Mouse (Mus musculus) megakaryocyte, embryonic 14.5 days (primary cell): ENCODE data around the gene Phactr4. TPM values are rescaled to one million over a fixed set of nuclear protein-coding genes. Genes with fewer than 3 reads are reported as not detected.
"Not testable (repeated sequence)": the region's sequence is repeated elsewhere in the genome, so short reads cannot be mapped to it uniquely, and the experiment has no call there.

Experiments used
- H3K27me3 ChIP-seq: replicated peaks from 2 replicates; pipeline ENCODE3; 2012; ENCODE audit warnings: inconsistent platforms
- H3K36me3 ChIP-seq: replicated peaks from 2 replicates; pipeline ENCODE3; 2012; ENCODE audit warnings: low read length, inconsistent platforms, mixed read lengths
- H3K4me1 ChIP-seq: 2 replicates; pipeline ENCODE4 v1.6.1; 2012; ENCODE audit warnings: inconsistent platforms
- H3K4me3 ChIP-seq: replicated peaks from 2 replicates; pipeline ENCODE3; 2012; ENCODE audit warnings: moderate library complexity, mild to moderate bottlenecking, inconsistent platforms
- H3K9me3 ChIP-seq: 2 replicates; pipeline ENCODE4 v1.6.1; 2012; ENCODE audit warnings: inconsistent platforms
- FLI1 ChIP-seq: IDR thresholded peaks from 2 replicates; pipeline ENCODE4 v1.6.1; 2012; ENCODE audit warnings: low read length, inconsistent platforms, mixed read lengths
- GATA1 ChIP-seq: IDR thresholded peaks from 3 replicates; pipeline ENCODE4 v1.6.1; 2012; ENCODE audit warnings: mixed read lengths, low read length, inconsistent platforms, borderline replicate concordance
- polyA plus RNA-seq: library from polyadenylated mRNA; stranded (reverse); fragments of >175 nt; gene quantifications from 2 replicates; pipeline ENCODE4 v1.2.3, GENCODE M21; 2012; ENCODE audit warnings: low replicate concordance; ENCODE audit not compliant: insufficient read depth

Gene Phactr4
- polyA plus RNA-seq, 1 experiment, result 2.1 TPM

GRCm38 (mm10) chr4:132415966-132416365 is 6.3 kb downstream of the Phactr4 start:
- TF ChIP-seq GATA1, result no peak
- TF ChIP-seq FLI1, result no peak
- Histone ChIP-seq H3K4me1 (peaks cover 50% of the 10 kb centered on the region), H3K9me3 (no peaks in the 10 kb centered on the region), H3K36me3 (peaks cover 18% of the 10 kb centered on the region), H3K27me3 (no peaks in the 10 kb centered on the region), H3K4me3 (no peak overlapping the region)

DNA sequence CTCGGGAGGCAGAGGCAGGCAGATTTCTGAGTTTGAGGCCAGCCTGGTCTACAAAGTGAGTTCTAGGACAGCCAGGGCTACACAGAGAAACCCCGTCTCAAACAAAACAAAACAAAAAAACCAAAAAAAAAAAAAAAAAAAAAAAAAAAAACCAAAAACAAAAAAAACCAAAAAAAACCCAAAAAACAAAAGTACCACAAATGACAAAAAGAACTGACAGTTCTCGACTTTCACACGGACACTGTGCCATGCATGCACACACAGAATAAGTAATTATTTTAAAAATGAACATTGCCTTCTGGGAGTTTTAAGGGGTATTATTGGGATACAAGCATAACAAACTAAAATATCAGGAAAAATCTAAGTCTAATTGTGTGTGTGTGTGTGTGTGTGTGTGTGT is 9.0 kb downstream of the Phactr4 start:
- peaks cover 52% of the 10 kb centered on the region for H3K4me1 ChIP-seq

DNA sequence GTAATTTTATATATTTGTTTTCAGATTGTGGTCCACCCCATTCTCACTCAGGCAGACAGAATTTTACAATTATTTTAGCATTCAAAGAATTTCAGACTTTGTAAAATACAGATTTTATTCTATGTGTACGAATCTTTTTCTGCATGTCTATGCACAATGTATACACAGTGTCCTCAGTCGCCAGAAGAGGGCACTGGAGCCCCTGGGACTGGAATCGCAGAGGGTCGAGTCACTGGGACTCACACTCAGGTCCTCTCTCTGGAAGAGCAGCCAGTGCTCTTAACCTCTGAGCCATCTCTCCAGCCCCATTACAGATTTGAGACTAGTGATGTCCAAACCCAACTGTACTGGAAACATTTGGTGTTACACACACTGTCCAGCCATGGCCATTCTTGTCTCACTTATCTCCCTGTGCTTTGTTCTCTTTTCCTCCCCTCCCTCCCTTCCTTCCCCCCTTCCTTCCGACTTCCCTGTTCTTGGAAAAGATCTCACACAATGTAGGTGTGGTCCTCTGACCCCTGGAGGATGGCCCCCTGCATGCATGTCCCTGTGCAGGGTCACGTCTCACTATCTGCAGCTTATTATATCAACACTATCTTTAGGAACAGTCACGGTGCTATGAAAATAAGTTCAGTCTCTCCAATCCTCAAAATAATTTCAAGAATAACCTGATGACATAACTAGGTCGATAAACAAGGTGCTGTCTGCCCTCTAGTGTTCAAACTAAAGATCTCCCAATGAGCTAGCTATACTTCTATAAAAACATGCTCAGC is 10.8 kb downstream of the Phactr4 start:
- Histone ChIP-seq H3K4me3 (peak overlapping the region; percentile 74), H3K27me3 (no peaks in the 10 kb centered on the region), H3K36me3 (peaks cover 19% of the 10 kb centered on the region), H3K9me3 (no peaks in the 10 kb centered on the region), H3K4me1 (peaks cover 49% of the 10 kb centered on the region)
- TF ChIP-seq FLI1 (no peak), GATA1 (no peak)

More for the DNA sequence above, 9.0 kb downstream of the Phactr4 start:
- not testable (repeated sequence) for H3K4me3 ChIP-seq, H3K9me3 ChIP-seq, H3K27me3 ChIP-seq
- H3K36me3 ChIP-seq, result peaks cover 19% of the 10 kb centered on the region

DNA sequence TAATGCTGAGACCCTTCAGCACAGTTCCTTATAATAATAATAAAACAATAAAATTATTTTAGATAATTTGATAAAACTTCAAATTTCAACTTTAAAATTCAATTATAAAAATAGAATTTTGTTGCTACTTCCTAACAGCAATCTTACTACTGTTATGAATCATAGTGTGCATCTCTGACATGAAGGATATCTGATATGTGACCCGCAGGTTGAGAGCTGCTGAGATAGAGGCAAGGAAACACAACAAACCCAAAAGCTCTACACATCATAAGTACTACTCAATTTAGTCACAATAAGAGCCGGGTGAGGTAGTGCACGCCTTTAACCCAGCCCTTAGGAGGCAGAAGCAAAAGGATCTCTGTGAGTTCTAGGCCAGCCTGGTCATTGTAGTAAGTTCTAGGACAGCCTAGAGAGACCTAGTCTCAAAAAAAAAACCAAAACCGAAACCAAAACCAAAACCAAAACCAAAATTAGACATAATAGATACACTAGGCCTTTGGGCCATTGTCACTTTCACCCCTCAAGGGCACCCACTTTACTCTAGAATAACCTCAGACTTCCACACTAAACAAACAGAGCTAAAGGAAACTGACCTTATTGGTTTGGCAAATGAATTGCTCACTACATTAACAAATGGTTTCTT is 12.6 kb downstream of the Phactr4 start:
- Histone ChIP-seq H3K9me3 (no peaks in the 10 kb centered on the region), H3K27me3 (no peaks in the 10 kb centered on the region), H3K4me1 (peaks cover 41% of the 10 kb centered on the region), H3K4me3 (no peak overlapping the region), H3K36me3 (peaks cover 24% of the 10 kb centered on the region)
- TF ChIP-seq FLI1 (no peak), GATA1 (no peak)

GRCm38 (mm10) chr4:132406393-132407189 is 15.7 kb downstream of the Phactr4 start:
- TF ChIP-seq GATA1 (no peak), FLI1 (no peak)
- Histone ChIP-seq H3K4me3 (no peak overlapping the region), H3K9me3 (no peaks in the 10 kb centered on the region), H3K4me1 (peaks cover 38% of the 10 kb centered on the region), H3K27me3 (no peaks in the 10 kb centered on the region), H3K36me3 (peaks cover 15% of the 10 kb centered on the region)

GRCm38 (mm10) chr4:132404588-132404987 is 17.7 kb downstream of the Phactr4 start:
- TF ChIP-seq FLI1 (no peak), GATA1 (no peak)
- Histone ChIP-seq H3K4me1 (peaks cover 23% of the 10 kb centered on the region), H3K9me3 (no peaks in the 10 kb centered on the region), H3K4me3 (no peak overlapping the region), H3K36me3 (peaks cover 14% of the 10 kb centered on the region), H3K27me3 (no peaks in the 10 kb centered on the region)

DNA sequence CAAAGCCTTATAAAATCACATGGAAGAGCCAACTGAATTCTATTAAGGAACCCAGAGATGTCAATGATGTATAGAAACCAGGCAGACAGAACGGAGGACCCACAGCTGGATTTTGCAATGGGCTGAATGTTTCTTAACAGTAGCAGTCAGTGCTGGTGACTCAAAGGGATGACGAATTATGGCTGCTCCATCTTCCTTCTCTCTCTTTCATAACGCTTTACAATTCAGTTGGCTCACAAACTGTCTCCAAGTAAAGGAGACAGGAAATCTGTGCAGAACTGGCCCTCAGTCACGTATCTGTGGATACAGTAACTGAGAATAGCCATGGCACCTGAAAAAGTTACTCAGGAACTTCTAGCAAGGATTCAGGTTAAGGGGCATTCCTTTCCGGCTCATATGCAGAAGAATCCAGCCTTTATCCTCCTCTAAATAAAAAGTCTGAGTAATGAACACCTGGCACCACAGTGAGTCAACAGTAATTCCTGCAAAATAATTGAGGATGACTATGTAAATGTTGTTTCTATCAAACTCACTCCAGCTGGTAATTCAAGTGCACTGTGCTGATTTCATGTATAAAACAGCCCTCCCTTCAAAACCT is 19.1 kb downstream of the Phactr4 start:
- H3K4me3 ChIP-seq, result no peak overlapping the region
- H3K9me3 ChIP-seq, result no peaks in the 10 kb centered on the region
- no peak for TF ChIP-seq GATA1
- TF ChIP-seq FLI1, result no peak
- peaks cover 14% of the 10 kb centered on the region for H3K36me3 ChIP-seq
- H3K27me3 ChIP-seq, result no peaks in the 10 kb centered on the region
- peaks cover 26% of the 10 kb centered on the region for H3K4me1 ChIP-seq

- Histone ChIP-seq H3K27me3 (no peaks in the 10 kb centered on the region), H3K36me3 (peaks cover 14% of the 10 kb centered on the region)
Observed at GRCm38 (mm10) chr4:132401016-132401415, 21.3 kb downstream of the Phactr4 start.

GRCm38 (mm10) chr4:132398863-132399262 is 23.4 kb downstream of the Phactr4 start:
- TF ChIP-seq FLI1, result no peak
- no peak for TF ChIP-seq GATA1
- H3K9me3 ChIP-seq, result no peaks in the 10 kb centered on the region
- H3K36me3 ChIP-seq, result peaks cover 13% of the 10 kb centered on the region
- H3K27me3 ChIP-seq, result no peaks in the 10 kb centered on the region
- H3K4me3 ChIP-seq, result no peak overlapping the region
- peaks cover 42% of the 10 kb centered on the region for H3K4me1 ChIP-seq

More at GRCm38 (mm10) chr4:132401016-132401415, 21.3 kb downstream of the Phactr4 start:
- Histone ChIP-seq H3K9me3 (no peaks in the 10 kb centered on the region), H3K4me3 (no peak overlapping the region), H3K4me1 (peaks cover 30% of the 10 kb centered on the region)
- TF ChIP-seq GATA1, result no peak
- no peak for TF ChIP-seq FLI1
